Mouse (Mus musculus): Measurements from ENCODE around the gene Prlr. TPM values are rescaled to one million over a fixed set of nuclear protein-coding genes. Genes with fewer than 3 reads are reported as not detected.

Gene Prlr
- total RNA-seq, 2 experiments from 2014 or later = 0.03 to 0.50 TPM

- no peak for DNase-seq
- Histone ChIP-seq H3K27ac (no peak overlapping the region), H3K4me3 (no peak overlapping the region)
- intact Hi-C loops (cut with DNase I) = no loop called here
- no peak for TF ChIP-seq CTCF (IDR thresholded peaks at IDR 0.05)
Measured at GRCm38 (mm10) chr15:10296570-10296969, 119.5 kb downstream of the Prlr start.

- no peak for TF ChIP-seq CTCF (IDR thresholded peaks at IDR 0.05)
- H3K27ac ChIP-seq = no peak overlapping the region
- intact Hi-C loops (cut with DNase I) = no loop called here
- H3K4me3 ChIP-seq = no peak overlapping the region
- DNase-seq = no peak
Measured at GRCm38 (mm10) chr15:10298058-10298457, 121.0 kb downstream of the Prlr start.

- no peak for DNase-seq
- TF ChIP-seq CTCF (IDR thresholded peaks at IDR 0.05) = no peak
- H3K4me3 ChIP-seq = no peak overlapping the region
- no peak overlapping the region for H3K27ac ChIP-seq
- intact Hi-C loops (cut with DNase I) = no loop called here
Measured at GRCm38 (mm10) chr15:10299467-10299866, 122.4 kb downstream of the Prlr start.

GRCm38 (mm10) chr15:10306461-10306860, 129.4 kb downstream of the Prlr start:
- Histone ChIP-seq H3K4me3 (no peak overlapping the region), H3K27ac (no peak overlapping the region)
- no peak for TF ChIP-seq CTCF (IDR thresholded peaks at IDR 0.05)
- no peak for DNase-seq
- intact Hi-C loops (cut with DNase I) = no loop called here

GRCm38 (mm10) chr15:10311826-10312225, 134.8 kb downstream of the Prlr start:
- no peak overlapping the region for H3K27ac ChIP-seq
- H3K4me3 ChIP-seq = no peak overlapping the region
- no peak for DNase-seq
- no peak for TF ChIP-seq CTCF (IDR thresholded peaks at IDR 0.05)
- intact Hi-C loops (cut with DNase I) = loop anchor here (5.0 kb wide), 1 partner anchor 1190 kb away; no protein-coding TSS in a partner anchor

GRCm38 (mm10) chr15:10313522-10314455, 136.8 kb downstream of the Prlr start:
- peak; percentile 65 for TF ChIP-seq CTCF (IDR thresholded peaks at IDR 0.05)
- intact Hi-C loops (cut with DNase I) = loop anchor here (5.0 kb wide), 1 partner anchor 1191 kb away; no protein-coding TSS in a partner anchor
- DNase-seq = peak; percentile 44
- no peak overlapping the region for H3K27ac ChIP-seq
- H3K4me3 ChIP-seq = no peak overlapping the region

- intact Hi-C loops (cut with DNase I) = no loop called here
- DNase-seq = no peak
- no peak for TF ChIP-seq CTCF (IDR thresholded peaks at IDR 0.05)
- Histone ChIP-seq H3K27ac (no peak within 1 kb of the TSS), H3K4me3 (no peak within 1 kb of the TSS)
Measured at GRCm38 (mm10) chr15:10325080-10325479, 148.0 kb downstream of the Prlr start, which contains the start of gene Gm21973. Gene Gm21973 (plus strand): TSS chr15:10325380.

- H3K4me3 ChIP-seq = no peak overlapping the region
- no peak overlapping the region for H3K27ac ChIP-seq
- intact Hi-C loops (cut with DNase I) = no loop called here
- DNase-seq = no peak
- no peak for TF ChIP-seq CTCF (IDR thresholded peaks at IDR 0.05)
Measured at GRCm38 (mm10) chr15:10330626-10331025, 153.6 kb downstream of the Prlr start.

GRCm38 (mm10) chr15:10332566-10332965, 155.5 kb downstream of the Prlr start:
- H3K4me3 ChIP-seq = no peak overlapping the region
- H3K27ac ChIP-seq = no peak overlapping the region
- no peak for TF ChIP-seq CTCF (IDR thresholded peaks at IDR 0.05)
- intact Hi-C loops (cut with DNase I) = no loop called here
- no peak for DNase-seq

- Histone ChIP-seq H3K4me3 (no peak overlapping the region), H3K27ac (no peak overlapping the region)
- intact Hi-C loops (cut with DNase I) = no loop called here
- no peak for TF ChIP-seq CTCF (IDR thresholded peaks at IDR 0.05)
- DNase-seq = no peak
Measured at GRCm38 (mm10) chr15:10338606-10339005, 161.6 kb downstream of the Prlr start.

- Histone ChIP-seq H3K27ac (no peak overlapping the region), H3K4me3 (no peak overlapping the region)
- intact Hi-C loops (cut with DNase I) = no loop called here
- TF ChIP-seq CTCF (IDR thresholded peaks at IDR 0.05) = no peak
- DNase-seq = no peak
Measured at GRCm38 (mm10) chr15:10347044-10347443, 170.0 kb downstream of the Prlr start.

GRCm38 (mm10) chr15:10358039-10358948, 181.3 kb downstream of the Prlr start, which contains the start of gene Agxt2:
Gene Agxt2 (plus strand): TSS chr15:10358532.
- Histone ChIP-seq H3K27ac (no peak within 1 kb of the TSS), H3K4me3 (no peak within 1 kb of the TSS)
- DNase-seq = no peak
- intact Hi-C loops (cut with DNase I) = no loop called here
- TF ChIP-seq CTCF (IDR thresholded peaks at IDR 0.05) = no peak

GRCm38 (mm10) chr15:10366331-10366730, 189.3 kb downstream of the Prlr start:
- TF ChIP-seq CTCF (IDR thresholded peaks at IDR 0.05) = no peak
- intact Hi-C loops (cut with DNase I) = no loop called here
- H3K4me3 ChIP-seq = no peak overlapping the region
- H3K27ac ChIP-seq = no peak overlapping the region
- no peak for DNase-seq

Data from gastrocnemius, adult 2 months (tissue).